In genomic region chr4:136454850-136455260, GRCm38 (mm10) we compare ENCODE assay signal across 8 mouse cellular contexts. TPM values are rescaled to one million over a fixed set of nuclear protein-coding genes. Genes with fewer than 3 reads are reported as not detected.
DNase-seq lines count a peak whose midpoint lies in the region; ATAC-seq lines count a peak whose summit lies in the region.

No protein-coding gene starts in this region.

- no peak overlapping the region for H3K9ac ChIP-seq in forebrain, embryonic 16.5 days (replicated peaks; ENCODE audit: low read depth, low read length)
- peak overlapping the region; percentile 17; the same call in 1 of the 2 replicates for H3K9ac ChIP-seq in intestine, embryonic 15.5 days
- H3K9ac ChIP-seq in midbrain, embryonic 12.5 days (replicated peaks): no peak overlapping the region

- 13% methylated on average over 10 of the region's 10 CpGs for WGBS in forebrain, embryonic 10.5 days
- 10% methylated on average over 10 of the region's 10 CpGs for WGBS in forebrain, embryonic 16.5 days
- 2% methylated on average over 10 of the region's 10 CpGs for WGBS in intestine, embryonic 15.5 days
- WGBS in midbrain, embryonic 12.5 days: 11% methylated on average over 10 of the region's 10 CpGs

- peak; percentile 84 for DNase-seq in forebrain, embryonic 10.5 days (ENCODE audit: extremely low spot score, low spot score)
- peak; percentile 87 for DNase-seq in embryo, embryonic 11 days
- peak; percentile 76 to 78 for DNase-seq in gastrocnemius, postnatal 36 days
- peak; percentile 78 for DNase-seq in left cerebral cortex, postnatal 4 days
- peak; percentile 29 for DNase-seq in spleen, adult 12 weeks (ENCODE audit: low spot score)

- intact Hi-C loops in gastrocnemius, postnatal 36 days (cut with DNase I): loop anchor here (1.0 to 2.0 kb wide), 2 partner anchors 71 to 166 kb away; no protein-coding TSS in a partner anchor
- intact Hi-C loops in left cerebral cortex, postnatal 4 days (cut with DNase I): loop anchor here (5.0 kb wide), 2 partner anchors 72 to 167 kb away; partner anchors contain the start of gene Lactbl1

- peaks cover 12% of the 10 kb centered on the region for H3K4me1 ChIP-seq in forebrain, embryonic 10.5 days
- H3K4me1 ChIP-seq in forebrain, embryonic 16.5 days (replicated peaks; ENCODE audit: control insufficient read depth, insufficient read depth, low read length): no peaks in the 10 kb centered on the region
- H3K4me1 ChIP-seq in intestine, embryonic 15.5 days (replicated peaks): peaks cover 3% of the 10 kb centered on the region; the same call in 1 of the 2 replicates
- peaks cover 12% of the 10 kb centered on the region for H3K4me1 ChIP-seq in midbrain, embryonic 12.5 days

- no peak overlapping the region for H3K27ac ChIP-seq in forebrain, embryonic 10.5 days
- H3K27ac ChIP-seq in forebrain, embryonic 16.5 days (ENCODE audit: low read length): no peak overlapping the region
- H3K27ac ChIP-seq in intestine, embryonic 15.5 days: no peak overlapping the region
- no peak overlapping the region for H3K27ac ChIP-seq in midbrain, embryonic 12.5 days (replicated peaks)

- H3K9me3 ChIP-seq in forebrain, embryonic 10.5 days: no peaks in the 10 kb centered on the region
- H3K9me3 ChIP-seq in forebrain, embryonic 16.5 days (ENCODE audit: control insufficient read depth, low read length): no peaks in the 10 kb centered on the region
- H3K9me3 ChIP-seq in intestine, embryonic 15.5 days: no peaks in the 10 kb centered on the region
- H3K9me3 ChIP-seq in midbrain, embryonic 12.5 days: no peaks in the 10 kb centered on the region

- H3K4me3 ChIP-seq in forebrain, embryonic 10.5 days: peak overlapping the region; percentile 26; the same call in 1 of the 2 replicates
- no peak overlapping the region for H3K4me3 ChIP-seq in forebrain, embryonic 16.5 days (replicated peaks; ENCODE audit: low read length)
- peak overlapping the region; percentile 27 for H3K4me3 ChIP-seq in intestine, embryonic 15.5 days (replicated peaks)
- H3K4me3 ChIP-seq in midbrain, embryonic 12.5 days: no peak overlapping the region

- no peaks in the 10 kb centered on the region; the same call in 1 of the 2 replicates for H3K27me3 ChIP-seq in forebrain, embryonic 10.5 days (ENCODE audit: poor library complexity, severe bottlenecking)
- H3K27me3 ChIP-seq in forebrain, embryonic 16.5 days (replicated peaks; ENCODE audit: control insufficient read depth, insufficient read depth, low read length): no peaks in the 10 kb centered on the region
- H3K27me3 ChIP-seq in intestine, embryonic 15.5 days (replicated peaks): no peaks in the 10 kb centered on the region
- peaks cover 9% of the 10 kb centered on the region; the same call in 1 of the 2 replicates for H3K27me3 ChIP-seq in midbrain, embryonic 12.5 days

- H3K4me2 ChIP-seq in forebrain, embryonic 16.5 days (ENCODE audit: low read length): no peak overlapping the region
- H3K4me2 ChIP-seq in intestine, embryonic 15.5 days (replicated peaks): peak overlapping the region; percentile 63
- H3K4me2 ChIP-seq in midbrain, embryonic 12.5 days (replicated peaks): peak overlapping the region; percentile 25

- H3K36me3 ChIP-seq in forebrain, embryonic 10.5 days (replicated peaks): no peaks in the 10 kb centered on the region
- H3K36me3 ChIP-seq in forebrain, embryonic 16.5 days (ENCODE audit: control insufficient read depth, insufficient read depth): no peaks in the 10 kb centered on the region
- no peaks in the 10 kb centered on the region for H3K36me3 ChIP-seq in intestine, embryonic 15.5 days
- no peaks in the 10 kb centered on the region for H3K36me3 ChIP-seq in midbrain, embryonic 12.5 days

- ATAC-seq in forebrain, embryonic 16.5 days: no peak
- no peak for ATAC-seq in intestine, embryonic 15.5 days
- ATAC-seq in midbrain, embryonic 12.5 days (ENCODE audit: low FRiP score, low read depth): no peak

RNA-seq across cellular contexts. Expression of gene 6030445D17Rik, which starts 7.2 kb away (rescaled TPM):
- polyA plus RNA-seq in forebrain, embryonic 10.5 days (2016; fragmentation: Nextera tagmentation; extraction: Ambion mirVana): 0.07 and 0.32 TPM in 2 replicates
- 0.15 TPM in 1 of 2 replicates, not detected in the other for polyA plus RNA-seq in forebrain, embryonic 16.5 days (2015; fragmentation: Nextera tagmentation; extraction: Ambion mirVana)
- under 1 TPM; 0.15 to 0.38 TPM for total RNA-seq in gastrocnemius, postnatal 36 days (2021)
- 0.43 and 0.50 TPM in 2 replicates for polyA plus RNA-seq in intestine, embryonic 15.5 days (2015; fragmentation: Nextera tagmentation; extraction: Ambion mirVana)
- total RNA-seq in left cerebral cortex, postnatal 4 days (2021): under 1 TPM; 0.46 to 0.58 TPM
- polyA plus RNA-seq in midbrain, embryonic 12.5 days (2016; fragmentation: Nextera tagmentation; extraction: Ambion mirVana): 0.13 and 0.17 TPM in 2 replicates

RNA-seq across cellular contexts. Expression of gene Luzp1, which starts 14.7 kb away (rescaled TPM):
- polyA plus RNA-seq in forebrain, embryonic 10.5 days (2016; fragmentation: Nextera tagmentation; extraction: Ambion mirVana): 153 and 154 TPM in 2 replicates
- 51.5 and 60.3 TPM in 2 replicates for polyA plus RNA-seq in forebrain, embryonic 16.5 days (2015; fragmentation: Nextera tagmentation; extraction: Ambion mirVana)
- total RNA-seq in gastrocnemius, postnatal 36 days (2021): 10 to 100 TPM; 12.6 to 13.1 TPM
- 114 and 115 TPM in 2 replicates for polyA plus RNA-seq in intestine, embryonic 15.5 days (2015; fragmentation: Nextera tagmentation; extraction: Ambion mirVana)
- 10 to 100 TPM; 24.6 to 33.8 TPM for total RNA-seq in left cerebral cortex, postnatal 4 days (2021)
- polyA plus RNA-seq in midbrain, embryonic 12.5 days (2016; fragmentation: Nextera tagmentation; extraction: Ambion mirVana): 88.0 and 97.0 TPM in 2 replicates

RNA-seq across cellular contexts. Expression of gene Htr1d, which starts 31.5 kb away (rescaled TPM):
- polyA plus RNA-seq in forebrain, embryonic 10.5 days (2016; fragmentation: Nextera tagmentation; extraction: Ambion mirVana): 0.31 TPM in 1 of 2 replicates, not detected in the other
- 0.96 and 1.2 TPM in 2 replicates for polyA plus RNA-seq in forebrain, embryonic 16.5 days (2015; fragmentation: Nextera tagmentation; extraction: Ambion mirVana)
- not detected for total RNA-seq in gastrocnemius, postnatal 36 days (2021)
- polyA plus RNA-seq in intestine, embryonic 15.5 days (2015; fragmentation: Nextera tagmentation; extraction: Ambion mirVana): 0.11 and 0.28 TPM in 2 replicates
- total RNA-seq in left cerebral cortex, postnatal 4 days (2021): 1 to 10 TPM; 3.0 to 3.4 TPM
- 0.06 and 0.68 TPM in 2 replicates for polyA plus RNA-seq in midbrain, embryonic 12.5 days (2016; fragmentation: Nextera tagmentation; extraction: Ambion mirVana)

Comparison
In these comparisons a context has a peak if more than half of its experiments do, and no peak if none do; other contexts are left out.
1. H3K4me3 ChIP-seq: peak in forebrain, embryonic 10.5 days (single experiment) and intestine, embryonic 15.5 days (single experiment); none in forebrain, embryonic 16.5 days (single experiment) and midbrain, embryonic 12.5 days (single experiment).
2. DNase-seq: peak in every context shown above with its lines; median percentile 87 in embryo, embryonic 11 days; 84 in forebrain, embryonic 10.5 days; 78 in left cerebral cortex, postnatal 4 days; 77 in gastrocnemius, postnatal 36 days; 29 in spleen, adult 12 weeks.